Mouse (Mus musculus): Measurements from ENCODE around the gene Slc35e3. TPM values are rescaled to one million over a fixed set of nuclear protein-coding genes. Genes with fewer than 3 reads are reported as not detected.

Slc35e3 gene
- total RNA-seq, 2 experiments from 2014 or later = 5.3 TPM

DNA sequence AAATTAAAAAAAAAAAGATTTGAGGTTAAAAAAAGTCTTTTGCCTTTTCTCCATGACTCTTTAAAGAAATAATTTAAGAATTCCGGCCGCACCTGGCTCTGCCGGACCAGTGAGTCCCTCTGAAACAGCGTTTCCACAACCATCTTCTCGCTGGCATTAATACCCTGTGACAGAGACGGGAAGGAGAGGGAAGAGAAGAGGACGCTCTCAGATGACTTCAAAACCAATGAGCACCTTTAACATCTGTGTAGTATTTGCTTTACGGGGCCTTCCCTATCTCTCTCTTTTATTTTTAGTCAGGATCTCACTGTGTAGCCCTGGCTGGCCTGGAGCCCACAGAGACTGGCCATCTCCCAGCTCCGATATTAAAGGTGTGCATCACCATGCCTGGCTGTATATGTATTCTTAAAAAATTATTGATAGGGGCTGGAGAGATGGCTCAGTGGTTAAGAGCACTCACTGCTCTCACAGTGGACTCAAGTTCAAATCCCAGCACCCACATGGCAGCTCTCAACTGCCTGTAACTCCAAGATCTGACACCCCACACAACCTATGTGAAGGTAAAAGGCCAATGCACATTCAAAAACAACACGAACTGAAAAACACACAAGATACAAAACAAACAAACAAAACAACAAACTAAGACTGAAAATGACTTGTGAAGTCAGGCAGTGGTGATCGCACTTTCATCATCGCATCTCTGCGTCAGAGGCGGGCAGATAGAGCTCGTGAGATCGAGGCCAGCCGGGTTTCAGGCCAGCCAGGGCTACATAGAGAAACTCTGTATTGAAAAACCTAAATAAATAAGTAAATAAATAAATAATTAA, 31.5 kb upstream of the Slc35e3 start:
- ATAC-seq (ENCODE audit: poor library complexity, severe bottlenecking) = no peak

GRCm38 (mm10) chr10:117777103-117777470, 30.9 kb upstream of the Slc35e3 start:
- ATAC-seq (ENCODE audit: poor library complexity, severe bottlenecking) = no peak

DNA sequence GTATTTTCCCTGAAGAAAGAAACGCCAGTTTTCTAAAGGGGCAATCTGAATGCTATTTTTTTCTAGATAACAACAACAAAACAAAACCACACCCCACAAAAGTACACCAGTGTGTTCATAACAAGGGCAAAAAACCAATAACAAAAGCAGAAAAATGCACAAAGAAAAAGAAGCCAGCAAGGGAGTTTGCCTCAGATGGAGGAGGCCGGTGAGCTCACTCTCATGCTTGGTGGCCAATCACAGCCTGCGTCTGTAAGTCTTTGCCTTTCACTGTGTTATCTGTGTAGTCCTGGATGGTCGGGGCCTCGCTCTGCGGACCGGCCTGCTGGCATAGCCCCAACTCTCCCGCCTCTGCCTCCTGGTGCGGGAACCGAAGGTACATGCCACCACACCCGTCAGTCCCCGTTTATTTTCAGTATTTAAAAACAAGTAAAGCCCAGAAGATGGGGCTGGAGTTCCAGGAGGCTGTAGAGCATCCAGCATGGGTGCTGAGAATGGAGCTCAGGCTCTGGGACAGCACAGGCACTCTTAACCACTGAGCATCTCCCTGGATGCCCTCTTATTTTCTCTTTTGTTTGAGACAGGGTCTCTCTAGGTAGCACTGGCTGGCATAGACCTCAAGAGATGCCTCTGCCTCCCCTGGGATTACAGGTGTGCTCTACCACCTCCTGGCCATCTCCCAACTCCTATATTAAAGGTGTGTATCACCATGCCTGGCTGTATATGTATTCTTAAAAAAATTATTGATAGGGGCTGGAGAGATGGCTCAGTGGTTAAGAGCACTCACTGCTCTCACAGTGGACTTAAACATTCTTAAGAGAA, 30.3 kb upstream of the Slc35e3 start:
- ATAC-seq (ENCODE audit: poor library complexity, severe bottlenecking) = no peak

- ATAC-seq (ENCODE audit: poor library complexity, severe bottlenecking) = no peak
These were observed 29.4 kb upstream of the Slc35e3 start for GRCm38 (mm10) chr10:117775401-117776144.

DNA sequence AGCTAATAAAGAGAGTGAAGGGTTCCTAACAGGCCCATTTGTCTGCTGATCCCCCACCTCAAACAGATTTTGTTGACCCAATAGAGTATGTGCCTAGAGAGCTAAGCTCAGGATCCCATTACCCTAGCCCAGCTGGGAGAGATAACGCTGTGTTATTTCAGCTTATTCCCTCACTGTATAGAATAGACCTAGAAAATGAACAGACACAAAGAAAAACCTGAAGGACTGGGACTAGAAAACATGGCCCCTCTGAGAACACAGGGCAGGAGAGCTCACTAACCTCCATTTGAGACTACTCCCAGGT, 28.6 kb upstream of the Slc35e3 start:
- ATAC-seq (ENCODE audit: poor library complexity, severe bottlenecking) = no peak

- no peak for ATAC-seq (ENCODE audit: poor library complexity, severe bottlenecking)
These were observed 28.0 kb upstream of the Slc35e3 start for GRCm38 (mm10) chr10:117774011-117774816.

DNA sequence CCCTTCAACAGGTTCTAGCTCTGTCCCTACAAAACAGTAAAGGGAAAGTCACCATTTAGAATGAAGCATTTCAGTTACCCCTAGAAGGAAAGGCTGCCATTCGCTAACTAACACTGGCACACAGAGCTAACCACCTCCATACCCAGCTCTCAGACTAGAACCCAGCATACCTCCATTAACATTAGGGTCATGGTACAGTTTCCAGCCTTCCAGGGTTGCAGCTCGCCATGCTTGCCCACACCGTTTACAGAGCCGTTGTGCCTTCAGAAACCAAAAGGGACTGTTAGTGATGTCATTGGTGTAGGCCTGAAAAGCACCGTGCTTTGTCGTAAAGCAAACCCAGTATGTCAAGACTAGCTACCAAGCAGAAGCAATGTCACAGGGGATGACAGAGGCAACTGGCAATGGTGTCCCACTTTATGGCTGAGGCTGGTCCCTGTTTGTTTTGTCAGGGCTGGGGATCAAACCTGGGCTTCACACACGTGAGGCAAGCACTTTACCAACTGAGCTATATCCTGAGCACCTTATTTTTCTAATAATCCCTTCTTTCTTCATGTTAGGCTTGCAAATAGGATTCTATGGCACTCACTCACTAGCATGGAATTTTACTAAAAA, 27.0 kb upstream of the Slc35e3 start:
- no peak for ATAC-seq (ENCODE audit: poor library complexity, severe bottlenecking)

DNA sequence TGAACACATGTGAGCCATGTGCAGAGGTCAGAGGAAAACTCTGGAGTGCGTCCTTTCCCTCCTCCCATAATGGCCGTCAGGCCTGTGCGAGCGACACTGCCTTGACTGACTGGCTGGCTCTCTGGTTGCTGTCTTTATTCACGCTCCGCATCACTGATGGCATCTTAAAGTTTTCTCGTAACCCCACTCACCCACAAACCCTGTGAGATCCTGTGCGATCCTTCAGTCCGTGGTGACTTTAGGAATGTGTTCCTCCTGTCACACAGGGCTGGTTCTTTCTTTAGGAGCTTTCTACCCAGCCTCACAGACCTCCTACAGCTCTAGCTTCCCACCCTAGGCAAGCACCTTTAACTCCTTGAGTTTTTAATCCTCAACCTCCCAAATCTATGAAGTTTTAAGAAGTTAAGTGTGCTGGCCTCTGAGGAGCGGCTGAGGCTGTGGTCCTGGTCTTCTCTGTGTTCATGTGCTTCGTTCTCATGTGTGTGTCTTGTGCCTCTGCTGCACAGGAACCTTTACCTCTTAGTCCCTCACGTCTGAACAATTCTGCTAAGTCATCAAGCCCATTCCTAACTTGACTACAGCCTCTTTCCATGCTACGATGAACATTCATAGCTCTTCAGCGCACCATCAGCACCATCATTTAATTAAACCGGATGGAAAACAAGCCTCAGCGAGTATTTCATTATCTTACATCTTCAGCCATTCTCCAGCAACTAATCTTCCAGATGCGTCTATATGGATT, 26.4 kb upstream of the Slc35e3 start:
- no peak for ATAC-seq (ENCODE audit: poor library complexity, severe bottlenecking)

DNA sequence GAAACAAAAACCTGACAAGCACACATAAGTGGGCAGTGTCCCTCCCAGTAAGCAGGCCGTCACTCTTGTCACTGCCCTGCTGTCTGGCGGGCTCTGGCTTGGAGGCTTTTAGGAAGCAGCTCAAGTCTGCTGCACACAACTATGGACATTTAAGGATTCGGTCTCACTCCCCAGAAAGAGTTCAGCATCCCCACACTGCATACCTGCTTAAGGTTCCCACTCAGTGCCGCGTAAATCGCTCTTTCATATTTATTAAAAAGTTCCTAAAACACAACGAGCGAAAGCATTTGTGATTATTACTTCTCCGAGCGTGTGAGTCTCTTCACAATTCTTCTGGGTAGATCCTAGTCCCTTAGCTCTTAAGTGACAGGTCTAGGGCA, 25.0 kb upstream of the Slc35e3 start:
- ATAC-seq (ENCODE audit: poor library complexity, severe bottlenecking) = no peak

DNA sequence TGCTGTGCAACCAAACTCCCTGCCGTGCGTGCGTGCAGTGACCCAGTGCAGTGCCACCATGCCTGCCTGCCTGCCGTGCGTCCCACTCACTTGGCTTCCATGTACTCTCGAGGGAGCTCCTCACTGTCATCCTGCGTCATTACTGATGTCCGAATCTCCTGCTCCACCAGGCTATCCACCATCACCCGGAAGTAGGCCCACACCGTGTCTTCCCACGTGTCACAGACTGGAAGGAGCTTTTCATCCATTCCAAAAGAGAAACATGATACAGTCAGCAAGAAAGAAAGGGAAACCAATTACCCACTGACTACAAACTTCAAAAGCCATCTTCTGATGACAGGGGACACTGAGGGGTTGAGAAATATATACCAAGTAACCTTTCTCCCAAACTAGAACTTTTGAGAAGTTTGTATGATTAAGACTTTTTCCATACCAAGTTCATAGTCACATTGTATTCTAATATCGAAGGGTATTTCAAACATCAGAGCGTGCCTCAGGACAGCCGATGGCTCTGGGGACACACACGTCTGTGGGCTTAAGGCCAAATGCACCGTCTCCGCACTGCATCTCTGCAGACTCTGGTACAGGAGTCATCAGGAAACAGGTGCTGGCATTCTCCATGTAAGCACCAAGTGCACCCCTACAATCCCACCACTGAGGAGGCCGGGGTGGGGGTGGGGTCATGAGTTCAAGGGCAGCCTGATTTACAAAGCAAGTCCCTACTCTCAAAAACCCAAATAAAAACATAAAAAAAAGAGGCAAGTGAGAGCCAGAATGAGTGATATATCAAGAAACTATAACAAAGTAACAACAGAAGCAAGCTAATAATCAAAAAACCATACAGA, 24.3 kb upstream of the Slc35e3 start:
- no peak for ATAC-seq (ENCODE audit: poor library complexity, severe bottlenecking)

DNA sequence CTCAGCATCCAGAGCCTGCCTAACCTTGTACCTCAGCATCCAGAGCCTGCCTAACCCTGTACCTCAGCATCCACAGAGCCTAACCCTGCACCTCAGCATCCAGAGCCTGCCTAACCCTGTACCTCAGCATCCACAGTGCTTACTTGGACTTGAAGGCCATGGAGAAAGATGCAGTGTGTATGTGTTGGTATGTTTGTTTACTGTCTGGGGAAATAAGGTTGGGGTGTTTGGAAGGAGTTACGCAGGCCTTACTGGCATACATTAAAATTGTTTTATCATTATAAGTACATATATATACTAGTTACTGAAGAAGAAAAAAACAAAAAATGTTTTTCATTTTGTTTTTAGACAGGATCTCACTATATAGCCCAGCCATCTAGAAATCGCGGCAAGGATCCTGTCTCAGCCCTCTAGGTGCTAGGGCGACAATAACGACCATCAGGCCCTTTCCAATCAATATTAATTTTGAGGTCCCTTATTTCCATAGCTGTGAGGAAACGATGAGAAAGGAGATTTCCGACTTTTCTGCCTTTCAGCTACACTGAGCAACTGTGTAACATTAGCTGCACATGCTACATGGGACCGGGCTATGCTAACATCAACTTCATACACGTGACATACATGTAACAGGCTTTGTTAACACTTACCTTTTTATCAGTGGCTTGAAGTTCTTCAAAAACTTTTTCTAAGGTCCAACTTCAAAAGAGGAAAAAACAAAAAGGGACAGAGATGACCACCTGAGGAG, 23.5 kb upstream of the Slc35e3 start:
- no peak for ATAC-seq (ENCODE audit: poor library complexity, severe bottlenecking)

DNA sequence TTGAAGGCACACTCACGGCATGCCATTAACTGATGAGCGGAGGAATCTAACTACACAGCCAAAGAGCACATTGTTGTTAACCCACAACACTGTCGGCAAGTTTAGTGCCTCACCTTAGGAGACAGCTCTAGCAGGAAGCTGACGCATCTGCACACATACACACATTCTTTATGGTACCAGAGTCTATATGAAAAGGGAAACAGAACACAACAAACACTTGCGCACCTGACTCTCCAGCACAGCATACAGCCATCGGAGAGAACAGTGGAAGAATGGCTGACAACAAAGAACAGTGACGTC, 21.9 kb upstream of the Slc35e3 start:
- no peak for ATAC-seq (ENCODE audit: poor library complexity, severe bottlenecking)

DNA sequence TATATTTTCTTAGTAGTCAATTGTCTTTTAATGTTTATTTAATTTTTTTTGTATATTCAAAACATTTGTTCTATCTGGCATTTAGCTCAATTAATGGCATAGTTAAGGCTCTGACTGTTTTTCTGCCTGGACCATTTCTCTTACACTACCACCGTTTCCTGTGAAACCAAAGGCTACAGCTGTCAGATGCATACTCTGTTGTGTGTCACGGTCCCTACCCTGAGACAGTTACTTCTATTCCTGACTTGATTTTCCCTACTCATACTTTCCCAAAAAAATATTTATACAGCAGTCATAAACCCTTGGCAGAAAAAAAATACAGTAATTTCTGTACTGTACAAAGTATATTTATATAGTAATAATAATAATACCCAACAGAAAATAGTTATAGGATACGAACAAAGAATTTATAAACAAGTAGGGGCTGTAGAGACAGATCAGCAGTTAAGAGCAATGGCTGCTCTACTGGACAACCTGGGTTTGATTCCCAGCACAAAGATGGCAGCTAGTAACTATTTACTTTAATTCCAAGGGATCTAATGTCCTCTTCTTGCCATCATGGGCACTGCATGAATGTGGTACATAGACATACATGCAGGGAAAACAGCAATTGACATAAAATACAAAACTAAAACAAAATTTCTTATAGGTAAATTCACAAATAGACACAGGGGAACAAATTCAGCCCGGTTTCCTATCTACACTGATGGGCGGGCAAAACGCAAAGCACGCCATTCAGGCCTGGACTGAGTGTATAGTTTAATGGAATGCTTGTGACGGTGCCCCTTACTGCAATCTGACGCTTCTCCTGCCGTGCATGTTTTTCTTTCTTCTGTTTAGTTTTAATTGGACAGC, 21.3 kb upstream of the Slc35e3 start:
- no peak for ATAC-seq (ENCODE audit: poor library complexity, severe bottlenecking)

GRCm38 (mm10) chr10:117766896-117767160, 20.7 kb upstream of the Slc35e3 start:
- no peak for ATAC-seq (ENCODE audit: poor library complexity, severe bottlenecking)

GRCm38 (mm10) chr10:117766111-117766895, 20.1 kb upstream of the Slc35e3 start:
- ATAC-seq (ENCODE audit: poor library complexity, severe bottlenecking) = no peak

DNA sequence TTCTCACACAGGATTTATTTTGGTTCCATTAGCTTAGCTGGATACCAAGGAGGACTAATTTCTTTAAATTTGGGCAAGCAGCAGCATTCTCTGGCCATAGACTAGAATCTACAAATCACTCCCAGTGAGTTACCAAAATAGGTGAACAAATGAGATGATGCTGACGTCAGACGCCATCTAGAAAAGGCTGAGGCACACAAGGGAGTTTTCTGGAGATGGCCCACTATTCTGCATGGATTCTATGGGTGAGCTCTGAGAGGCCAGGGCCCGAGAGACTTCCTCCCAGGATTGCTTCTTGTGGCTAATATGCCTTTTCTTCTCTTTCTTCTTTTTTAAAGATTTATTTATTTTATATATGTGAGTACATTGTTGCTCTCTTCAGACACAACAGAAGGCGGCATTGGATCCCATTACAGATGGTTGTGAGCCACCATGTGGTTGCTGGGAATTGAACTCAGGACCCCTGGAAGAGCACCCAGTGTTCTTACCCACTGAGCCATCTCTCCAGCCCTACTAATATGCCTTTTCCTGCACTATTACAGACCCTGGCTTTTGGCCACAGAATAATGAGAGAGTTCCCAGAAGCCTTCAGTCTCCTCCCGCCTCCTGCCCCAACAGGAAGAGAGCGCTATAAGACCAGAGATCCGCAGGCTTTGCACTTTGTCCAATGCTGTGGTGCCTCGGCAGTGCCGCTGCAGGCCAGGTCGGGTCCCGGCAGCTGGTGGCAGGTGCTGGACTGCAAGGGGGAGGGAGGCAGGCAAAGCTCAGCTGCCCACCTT, 19.1 kb upstream of the Slc35e3 start:
- ATAC-seq (ENCODE audit: poor library complexity, severe bottlenecking) = no peak

Data from megakaryocyte, adult 5-6 weeks (primary cell).